Mouse (Mus musculus) hindlimb bud, embryonic 11.5 days (tissue): ENCODE measurements around the gene Hbb-bt.
"Not testable (repeated sequence)": the region's sequence is repeated elsewhere in the genome, so short reads cannot be mapped to it uniquely, and the experiment has no call there.

Experiments used
- DNase-seq: peaks from one replicate; pipeline ENCODE4 v3.0.0-alpha.2; 2012; ENCODE audit warnings: low read depth, low spot score; ENCODE audit errors: extremely low spot score

Gene Hbb-bt

DNA sequence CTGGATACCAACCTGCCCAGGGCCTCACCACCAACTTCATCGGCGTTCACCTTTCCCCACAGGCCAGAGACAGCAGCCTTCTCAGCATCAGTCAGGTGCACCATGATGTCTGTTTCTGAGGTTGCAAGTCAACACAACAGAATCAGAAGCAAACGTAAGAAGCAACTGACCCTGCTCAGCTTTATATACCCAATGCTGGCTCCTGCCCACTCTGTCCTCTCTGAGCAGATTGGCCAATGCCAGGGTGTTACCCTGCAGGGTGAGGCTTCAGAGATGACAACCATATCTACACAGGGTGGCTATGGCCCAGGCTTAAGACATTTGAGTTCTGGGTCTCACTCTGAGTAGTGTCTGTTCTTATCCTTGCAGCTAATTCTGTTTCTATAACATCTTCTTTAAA lies at the start of gene Hbb-bt:
Gene Hbb-bt, minus strand, starts transcription at position 231 of the 400 bp plus-strand sequence.
- DNase-seq = no peak

DNA sequence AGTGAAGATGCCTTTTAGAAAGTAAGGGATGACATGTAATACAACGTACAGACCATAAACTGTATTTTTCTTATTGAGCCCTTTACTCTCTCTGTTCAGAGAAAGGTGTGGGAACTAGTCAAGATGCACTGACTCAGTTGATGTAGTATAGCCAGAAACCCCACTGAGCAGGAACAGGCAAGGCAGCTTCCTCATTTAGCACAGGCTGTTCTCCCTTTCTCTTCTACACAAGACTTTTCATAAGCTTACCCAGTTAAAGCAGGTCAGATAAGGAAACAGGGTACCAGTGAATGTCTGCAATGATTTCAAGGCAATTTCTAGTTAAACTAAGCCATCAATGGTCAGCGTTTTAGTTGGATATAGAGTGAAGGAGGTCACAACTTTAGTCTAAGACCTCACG lies 47.7 kb upstream of the Hbb-bt start:
- DNase-seq = no peak

DNA sequence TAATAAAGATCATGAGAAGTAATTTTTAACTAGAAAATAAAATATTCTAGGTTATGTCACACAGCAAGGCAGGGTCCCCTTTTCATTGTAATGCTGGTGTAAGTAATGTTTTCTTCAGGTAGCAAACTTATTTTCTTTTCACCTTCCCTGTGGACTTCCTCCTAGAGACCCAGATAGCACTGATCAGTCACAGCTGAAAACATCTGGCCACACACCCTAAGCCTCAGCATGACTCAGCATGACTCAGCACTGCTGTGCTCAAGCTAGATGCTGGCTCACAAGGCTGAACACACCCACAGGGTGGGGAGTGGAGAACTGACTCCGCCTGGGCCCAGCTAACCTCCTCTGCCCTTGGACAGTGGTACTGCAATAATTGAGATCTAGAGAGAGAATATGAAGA lies 47.1 kb upstream of the Hbb-bt start:
- DNase-seq = peak; percentile 22

DNA sequence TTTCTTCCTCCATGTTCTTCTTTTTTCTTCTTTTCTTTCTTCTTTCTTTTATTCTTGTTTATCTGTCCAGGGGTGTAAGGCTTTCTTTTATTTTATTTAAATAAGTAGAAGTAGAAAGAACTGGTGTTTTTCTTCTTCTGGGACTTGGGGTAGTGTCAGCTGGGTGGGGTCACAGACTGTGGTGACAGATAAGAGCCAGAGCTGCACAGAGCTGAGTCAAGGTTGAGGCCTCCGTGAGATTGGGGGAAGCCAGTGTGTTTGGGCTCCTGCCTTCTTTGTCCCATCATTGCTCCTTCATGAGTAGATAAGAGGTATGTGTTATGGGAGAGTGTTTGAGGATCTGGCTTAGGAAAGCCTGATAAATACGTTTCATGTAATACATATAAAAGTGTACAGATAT lies 45.3 kb upstream of the Hbb-bt start:
- no peak for DNase-seq

DNA sequence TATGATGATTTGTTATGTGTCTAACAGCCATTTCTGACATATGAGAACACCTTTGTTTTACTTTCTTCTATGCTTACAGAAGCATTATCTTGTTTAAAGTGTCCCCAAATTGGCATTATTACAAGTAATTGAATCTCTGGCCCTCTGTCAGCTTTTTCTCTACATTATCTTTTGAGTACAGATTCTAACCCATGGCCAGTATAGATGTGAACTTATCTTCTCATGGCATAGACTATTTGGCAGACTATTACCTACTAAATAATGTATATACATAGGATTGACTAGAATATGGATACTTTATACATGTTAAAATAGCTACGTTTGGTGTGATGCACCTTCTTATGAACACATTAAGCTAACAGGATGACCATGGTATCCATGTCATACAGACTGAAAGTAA lies 40.9 kb upstream of the Hbb-bt start:
- no peak for DNase-seq

DNA sequence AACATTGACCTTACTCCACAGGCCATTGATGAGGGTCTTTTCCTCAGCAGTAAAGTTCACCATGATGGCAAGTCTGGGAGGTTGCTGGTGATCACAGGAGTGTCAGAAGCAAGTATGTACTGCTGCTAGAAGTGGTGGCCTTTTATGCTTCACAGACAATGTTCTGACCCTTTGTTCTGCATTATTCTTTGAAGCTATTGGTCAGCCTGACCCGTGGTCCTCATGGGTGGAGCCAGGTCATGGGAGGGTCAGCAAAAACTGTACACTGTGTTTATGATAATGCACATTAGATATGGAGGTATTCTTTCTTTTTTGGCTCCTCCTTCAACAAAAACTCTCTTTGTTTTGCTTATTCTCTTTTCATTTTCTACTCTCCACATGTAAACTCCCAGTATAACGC lies 39.3 kb upstream of the Hbb-bt start, which contains the start of gene Hbb-y:
Gene Hbb-y, minus strand, starts transcription at position 127 of the 400 bp plus-strand sequence.
- DNase-seq = no peak

DNA sequence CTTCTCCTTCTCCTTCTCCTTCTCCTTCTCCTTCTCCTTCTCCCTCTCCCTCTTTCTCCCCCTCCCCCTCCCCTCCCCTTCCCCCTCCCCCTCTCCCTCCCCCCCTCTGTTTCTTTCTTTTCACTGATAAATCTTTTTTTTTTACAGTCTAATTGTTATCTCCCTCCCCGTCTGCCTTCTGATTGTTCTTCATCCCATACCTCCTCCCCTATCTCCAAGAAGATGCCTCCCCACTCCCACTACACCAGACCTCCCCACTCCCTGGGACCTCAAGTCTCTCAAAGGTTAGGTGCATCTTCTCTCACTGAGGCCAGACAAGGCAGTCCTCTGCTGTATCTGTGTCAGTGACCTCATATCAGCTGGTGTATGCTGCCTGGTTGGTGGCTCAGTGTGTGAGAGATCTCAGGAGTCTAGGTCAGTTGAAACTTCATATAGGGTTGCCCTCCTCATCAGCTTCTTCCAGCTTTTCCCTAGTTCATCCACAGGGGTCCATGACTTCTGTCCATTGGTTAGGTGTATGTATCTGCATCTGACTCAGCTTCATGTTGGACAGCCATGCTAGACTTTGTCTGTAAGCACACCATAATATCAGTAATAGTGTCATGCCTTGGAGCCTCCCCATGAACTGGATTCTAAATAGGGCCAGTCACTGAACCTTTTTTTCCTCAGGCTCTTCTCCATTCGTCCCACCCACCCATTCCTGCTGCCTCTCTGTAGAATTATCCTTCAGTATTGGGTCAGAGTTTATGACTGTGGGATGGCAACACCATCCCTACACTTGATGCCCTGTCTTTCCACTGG lies 30.9 kb upstream of the Hbb-bt start:
- no peak for DNase-seq

DNA sequence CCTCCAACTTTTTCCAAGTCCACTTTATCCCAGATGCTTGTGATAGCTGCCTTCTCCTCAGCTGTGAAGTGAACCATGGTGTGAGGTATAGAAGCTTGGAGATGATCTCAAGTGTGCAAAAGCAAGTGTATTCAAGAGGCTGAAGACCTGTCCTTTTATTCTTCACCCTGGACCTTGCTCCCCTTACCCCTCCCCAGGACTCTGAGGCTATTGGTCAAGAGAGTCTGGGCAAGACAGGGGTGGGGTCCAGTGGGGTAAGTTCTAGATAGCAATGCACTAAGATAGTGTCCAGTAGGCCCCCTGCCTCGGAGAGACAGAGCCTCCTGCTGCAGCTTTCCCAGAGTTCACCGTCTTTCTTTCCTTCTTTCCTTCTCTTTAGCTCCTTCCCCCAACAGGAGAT lies 29.2 kb upstream of the Hbb-bt start, which contains the start of gene Hbb-bh1:
Gene Hbb-bh1, minus strand, starts transcription at position 131 of the 400 bp plus-strand sequence.
- DNase-seq = no peak

DNA sequence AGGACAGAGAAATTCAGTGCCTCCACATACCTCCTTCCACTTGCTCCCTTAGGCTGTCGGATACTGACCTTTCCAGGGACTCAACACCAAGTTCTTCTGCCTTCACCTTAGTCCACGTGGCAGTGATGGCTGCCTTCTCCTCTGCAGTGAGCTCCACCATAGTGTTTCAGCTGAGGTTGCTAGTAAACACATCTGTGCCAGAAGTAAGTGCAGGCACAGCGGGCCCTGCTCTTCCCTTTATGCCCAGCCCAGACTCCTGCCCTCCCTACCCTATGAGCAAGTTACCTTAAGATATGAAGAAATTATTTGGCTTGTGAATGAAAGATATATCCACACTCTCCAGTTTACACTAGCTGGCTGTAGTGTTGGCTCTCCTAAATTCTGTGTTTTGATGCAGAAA lies 26.5 kb upstream of the Hbb-bt start, which contains the start of gene Hbb-bh2:
Gene Hbb-bh2, minus strand, starts transcription at position 253 of the 400 bp plus-strand sequence.
- no peak for DNase-seq

DNA sequence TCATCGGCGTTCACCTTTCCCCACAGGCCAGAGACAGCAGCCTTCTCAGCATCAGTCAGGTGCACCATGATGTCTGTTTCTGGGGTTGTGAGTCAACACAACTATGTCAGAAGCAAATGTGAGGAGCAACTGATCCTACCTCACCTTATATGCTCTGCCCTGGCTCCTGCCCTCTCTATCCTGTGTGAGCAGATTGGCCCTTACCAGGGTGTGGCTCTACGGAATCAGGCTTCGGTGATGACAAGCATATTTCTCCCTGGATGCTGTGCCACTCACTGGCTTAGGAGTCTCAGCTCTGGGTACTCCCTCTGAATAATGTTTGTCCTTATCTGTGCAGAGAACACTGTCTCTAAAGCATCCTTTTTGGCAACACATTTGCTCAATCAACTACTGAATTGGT lies 14.0 kb upstream of the Hbb-bt start, which contains the start of gene Hbb-bs:
Gene Hbb-bs, minus strand, starts transcription at position 289 of the 400 bp plus-strand sequence.
- no peak for DNase-seq

DNA sequence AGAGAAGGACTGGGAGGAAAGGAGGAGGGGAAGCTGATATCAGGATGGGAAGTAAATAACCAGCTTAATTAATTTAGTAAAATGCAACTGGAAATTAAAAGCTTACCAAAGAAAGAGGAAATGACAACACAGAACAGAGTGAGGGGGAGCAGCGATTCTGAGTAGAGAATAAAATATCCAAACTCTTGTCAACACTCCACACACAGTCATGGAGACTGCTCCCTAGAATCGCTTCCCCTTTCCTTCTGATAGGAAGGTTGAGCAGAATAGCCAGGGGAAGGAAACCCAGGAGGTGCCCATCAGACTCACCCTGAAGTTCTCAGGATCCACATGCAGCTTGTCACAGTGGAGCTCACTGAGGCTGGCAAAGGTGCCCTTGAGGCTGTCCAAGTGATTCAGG lies 13.3 kb upstream of the Hbb-bt start:
- not testable (repeated sequence) for DNase-seq

DNA sequence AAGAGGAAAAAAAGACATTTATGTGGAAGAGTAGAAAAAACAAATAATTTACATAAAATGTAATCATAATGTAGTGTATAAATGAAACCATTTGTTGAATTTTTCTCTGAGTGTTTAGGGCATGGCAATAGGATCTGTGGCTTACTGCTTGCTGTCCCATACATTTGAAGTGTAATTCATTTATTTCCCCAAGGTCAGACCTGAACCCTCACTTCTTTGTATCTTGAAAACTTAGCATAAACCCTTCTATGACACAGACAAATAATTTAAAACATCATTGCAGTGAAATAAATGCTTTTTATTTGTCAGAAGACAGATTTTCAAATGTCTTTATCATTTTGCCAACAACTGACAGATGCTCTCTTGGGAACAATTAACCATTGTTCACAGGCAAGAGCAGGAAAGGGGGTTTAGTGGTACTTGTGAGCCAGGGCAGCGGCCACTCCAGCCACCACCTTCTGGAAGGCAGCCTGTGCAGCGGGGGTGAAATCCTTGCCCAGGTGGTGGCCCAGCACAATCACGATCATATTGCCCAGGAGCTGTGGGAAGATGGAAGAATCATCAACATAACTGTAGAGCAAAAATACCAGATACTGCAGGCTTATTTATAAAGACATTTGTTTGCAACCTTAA lies 12.6 kb upstream of the Hbb-bt start:
- DNase-seq = no peak

DNA sequence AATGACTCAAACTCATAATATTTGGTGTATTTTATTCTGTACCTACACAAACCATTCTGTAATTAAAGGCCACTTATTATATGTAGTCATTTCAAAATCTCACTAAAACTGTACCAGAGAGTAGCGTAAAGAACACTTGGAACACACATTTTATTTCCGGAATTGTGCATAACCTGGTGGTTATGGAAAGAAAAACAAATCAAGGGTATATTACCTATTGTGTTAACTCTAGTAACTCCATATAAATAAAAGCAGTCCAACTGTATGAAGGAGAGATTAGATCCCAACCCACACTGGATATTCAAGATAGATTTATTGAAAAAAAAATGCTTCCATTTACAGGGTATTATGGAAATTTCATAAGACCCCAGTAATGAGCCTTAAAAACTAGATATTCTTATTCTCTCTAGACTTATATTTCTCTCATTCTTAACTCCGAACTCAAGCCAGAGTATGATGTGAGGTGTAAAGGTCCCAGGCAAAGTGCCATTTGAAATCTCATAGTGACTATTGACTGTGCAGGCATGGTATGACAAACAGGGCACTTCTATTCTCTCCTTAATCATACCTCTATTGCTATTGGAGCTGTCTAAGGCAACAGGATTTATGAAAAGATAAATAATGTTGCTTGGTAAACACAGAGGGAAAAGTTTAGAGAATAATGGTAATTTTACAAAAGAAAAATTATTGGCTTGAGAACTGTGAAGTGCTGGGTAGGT lies 11.9 kb upstream of the Hbb-bt start:
- no peak for DNase-seq

DNA sequence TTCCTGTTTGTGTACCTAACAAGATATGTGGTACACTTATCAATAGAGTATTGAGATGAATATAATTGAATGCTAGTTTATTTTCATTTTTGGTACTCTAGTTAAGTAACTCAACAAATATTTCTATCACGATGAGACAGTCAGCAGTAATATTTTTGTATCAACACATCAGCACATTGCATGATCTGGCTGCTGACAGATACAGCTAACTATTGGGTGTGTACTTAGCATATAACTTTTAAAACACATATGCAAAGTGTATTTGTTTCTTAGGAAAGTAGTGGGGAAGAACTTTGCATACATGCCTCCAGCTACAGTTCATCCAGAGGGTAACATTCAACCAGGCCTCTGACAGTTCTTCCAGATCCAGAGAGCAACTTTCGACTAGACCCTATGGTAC lies 10.8 kb upstream of the Hbb-bt start:
- no peak for DNase-seq

DNA sequence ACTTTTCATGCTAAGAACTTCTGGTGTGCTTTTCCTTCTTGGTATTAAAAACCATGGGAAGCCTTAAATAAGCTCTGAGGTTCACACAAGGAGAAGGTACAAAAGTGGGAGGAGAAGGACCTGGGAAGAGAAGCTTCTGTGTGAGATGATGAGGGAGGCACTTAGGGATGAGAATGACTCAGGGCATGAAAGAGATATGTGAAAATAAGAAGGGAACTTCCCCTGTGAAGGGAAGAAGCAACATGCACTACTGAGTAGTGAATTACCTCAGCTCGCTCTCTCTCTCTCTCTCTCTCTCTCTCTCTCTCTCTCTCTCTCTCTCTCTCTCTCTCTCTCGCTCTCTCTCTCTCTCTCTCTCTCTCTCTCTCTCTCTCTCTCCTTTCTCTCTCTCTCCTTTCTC lies 1.3 kb upstream of the Hbb-bt start:
- not testable (repeated sequence) for DNase-seq

DNA sequence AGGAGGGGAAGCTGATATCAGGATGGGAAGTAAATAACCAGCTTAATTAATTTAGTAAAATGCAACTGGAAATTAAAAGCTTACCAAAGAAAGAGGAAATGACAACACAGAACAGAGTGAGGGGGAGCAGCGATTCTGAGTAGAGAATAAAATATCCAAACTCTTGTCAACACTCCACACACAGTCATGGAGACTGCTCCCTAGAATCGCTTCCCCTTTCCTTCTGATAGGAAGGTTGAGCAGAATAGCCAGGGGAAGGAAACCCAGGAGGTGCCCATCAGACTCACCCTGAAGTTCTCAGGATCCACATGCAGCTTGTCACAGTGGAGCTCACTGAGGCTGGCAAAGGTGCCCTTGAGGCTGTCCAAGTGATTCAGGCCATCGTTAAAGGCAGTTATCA lies 644 bp downstream of the Hbb-bt start:
- DNase-seq = not testable (repeated sequence)

DNA sequence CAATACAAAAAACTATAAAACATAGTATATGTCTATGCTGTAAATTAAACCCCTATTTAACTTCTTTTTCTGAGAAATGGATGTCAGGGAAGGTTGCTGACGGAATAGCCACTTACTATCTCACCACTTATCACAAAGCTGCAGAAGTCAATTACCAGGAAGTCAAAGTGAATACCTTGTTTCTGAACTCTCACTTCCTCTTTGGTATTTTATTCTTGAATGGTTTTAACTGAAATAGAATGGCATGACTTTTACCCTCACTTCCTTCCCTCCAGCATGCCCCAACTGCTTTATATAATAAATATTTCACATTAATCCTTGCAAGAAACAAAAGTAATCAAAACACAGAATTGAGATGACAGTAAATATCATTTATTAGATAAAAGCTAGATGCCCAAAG lies 1.6 kb downstream of the Hbb-bt start:
- DNase-seq = no peak

DNA sequence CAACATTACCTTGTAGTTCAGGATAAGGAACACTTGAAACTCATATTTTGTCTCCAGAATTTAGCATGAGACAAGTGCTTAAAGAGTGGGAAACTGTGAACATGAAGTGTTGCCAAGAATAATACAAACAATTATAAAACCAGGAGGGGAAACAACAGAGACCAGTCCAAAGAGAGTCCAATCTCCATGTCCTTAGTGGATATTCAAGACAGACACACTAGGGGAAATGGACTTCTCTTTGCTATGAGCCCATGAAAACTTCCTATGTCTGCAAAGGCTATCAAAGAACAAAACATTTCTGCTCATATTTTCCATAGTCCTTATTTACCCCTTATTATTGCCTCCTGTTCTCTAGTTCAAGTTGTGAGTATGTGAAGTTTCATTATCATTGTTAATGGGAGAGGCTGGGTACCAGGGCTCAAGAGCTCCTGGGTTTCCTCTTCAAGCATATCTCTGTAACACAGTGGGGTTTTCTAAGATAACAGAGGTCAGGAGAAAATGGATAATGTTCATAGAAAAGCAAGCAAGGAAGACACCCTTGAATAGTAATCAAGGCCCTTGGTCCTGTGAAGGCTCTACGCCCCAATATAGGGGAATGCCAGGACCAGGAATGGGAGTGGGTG lies 2.5 kb downstream of the Hbb-bt start:
- DNase-seq = no peak

DNA sequence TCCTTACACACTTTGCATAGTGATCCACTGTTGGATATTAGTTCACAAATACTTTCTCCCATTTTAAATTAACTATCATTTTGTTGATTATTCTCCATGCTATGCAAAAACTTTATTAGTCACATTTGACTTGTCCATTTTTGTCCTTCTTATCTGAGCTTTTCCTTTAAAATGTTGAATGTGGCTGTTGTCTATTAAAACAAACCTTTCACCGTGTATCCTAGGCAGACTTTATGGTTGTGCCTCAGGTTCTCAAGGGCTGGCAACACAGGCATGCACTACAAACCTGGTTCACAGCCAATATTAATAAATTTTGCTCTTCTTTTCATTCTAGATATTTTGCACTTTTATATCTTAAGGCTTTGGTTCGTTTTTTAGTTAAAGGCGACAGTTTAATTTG lies 3.0 kb downstream of the Hbb-bt start:
- DNase-seq = no peak

DNA sequence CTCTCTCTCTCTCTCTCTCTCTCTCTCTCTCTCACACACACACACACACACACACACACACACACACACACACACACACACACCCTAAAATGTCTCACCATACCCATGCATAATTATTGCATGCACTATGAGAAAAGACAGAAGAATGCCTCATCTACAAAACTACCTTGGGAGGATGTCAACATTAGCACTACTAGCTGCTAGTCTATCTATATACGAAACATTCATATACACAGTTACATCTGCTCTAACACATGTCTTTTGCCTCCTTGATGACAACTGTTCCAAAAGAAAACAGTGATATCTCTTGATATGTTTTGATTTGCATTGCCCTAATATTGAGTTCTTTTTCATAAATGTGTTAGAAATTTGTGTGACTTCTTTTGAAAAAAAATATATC lies 3.5 kb downstream of the Hbb-bt start:
- DNase-seq = no peak

DNA sequence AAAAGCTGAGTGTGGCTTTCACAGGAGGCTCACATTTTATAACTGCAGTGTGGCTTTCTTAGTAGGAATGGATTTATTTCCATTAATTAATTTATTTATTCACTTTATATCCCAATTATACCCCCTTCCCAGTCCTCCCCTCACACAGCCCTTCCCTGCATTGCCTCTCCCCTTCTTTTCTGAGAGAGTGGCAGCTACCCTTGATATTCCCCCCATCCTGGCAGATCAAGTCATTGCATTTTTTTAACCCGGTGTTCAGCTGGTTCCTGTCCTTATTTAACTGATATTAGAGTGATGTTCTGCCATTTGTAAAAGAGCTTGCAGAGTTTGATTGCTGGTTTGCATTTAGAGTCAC lies 4.0 kb downstream of the Hbb-bt start:
- no peak for DNase-seq
